Mouse (Mus musculus) MEL (cell line): Measurements from ENCODE around the gene Itpr2. TPM values are rescaled to one million over a fixed set of nuclear protein-coding genes. Genes with fewer than 3 reads are reported as not detected.

Source experiments
- DNase-seq: peaks from one replicate; pipeline ENCODE4 v3.0.0; 2011; ENCODE audit warnings: low read depth, low spot score
- H3K27ac ChIP-seq: 2 replicates; pipeline ENCODE4 v1.5.1; 2012; ENCODE audit warnings: low read depth, mild to moderate bottlenecking, control low read depth, low read length, moderate library complexity; ENCODE audit not compliant: control insufficient read depth
- H3K27me3 ChIP-seq, 2 experiments: fragments of 150-350 bp in 1 of 2; sonication (generic) in 1 of 2; 2 replicates each; pipeline ENCODE4 v1.6.1; 2012; ENCODE audit warnings: low read length in 2 of 2, mild to moderate bottlenecking in 2 of 2, improper control_type of control experiment in 1 of 2, moderate library complexity in 1 of 2; ENCODE audit not compliant: insufficient read depth in 2 of 2, control insufficient read depth in 1 of 2
- H3K36me3 ChIP-seq, 2 experiments: 2 replicates each; pipeline ENCODE4 v1.6.1; 2012 to 2014; ENCODE audit warnings: low read length in 2 of 2, improper control_type of control experiment in 1 of 2, inconsistent platforms in 1 of 2, mild to moderate bottlenecking in 1 of 2; ENCODE audit not compliant: insufficient read depth in 2 of 2, control insufficient read depth in 1 of 2
- H3K4me1 ChIP-seq, 2 experiments: fragments of 150-350 bp in 1 of 2; sonication (generic) in 1 of 2; 2 replicates each; pipeline ENCODE4 v1.6.1; 2012; ENCODE audit warnings: low read length in 2 of 2, improper control_type of control experiment in 1 of 2, mild to moderate bottlenecking in 1 of 2; ENCODE audit not compliant: insufficient read depth in 2 of 2, control insufficient read depth in 1 of 2
- H3K4me3 ChIP-seq, 2 experiments: fragments of 150-350 bp in 1 of 2; sonication (generic) in 1 of 2; 2 replicates each; pipeline ENCODE4 v1.5.1; 2012; ENCODE audit warnings: low read depth in 2 of 2, low read length in 2 of 2, mild to moderate bottlenecking in 2 of 2, moderate library complexity in 2 of 2, control low read depth in 1 of 2, improper control_type of control experiment in 1 of 2; ENCODE audit not compliant: control insufficient read depth in 1 of 2, insufficient read depth in 1 of 2
- H3K79me2 ChIP-seq: 2 replicates; pipeline ENCODE4 v1.6.1; 2012; ENCODE audit warnings: mild to moderate bottlenecking, low read length, moderate library complexity; ENCODE audit not compliant: control insufficient read depth, poor library complexity, insufficient read depth
- H3K9ac ChIP-seq: 2 replicates; pipeline ENCODE4 v1.6.1; 2012; ENCODE audit warnings: low read depth, mild to moderate bottlenecking, control low read depth, low read length, moderate library complexity; ENCODE audit not compliant: control insufficient read depth, poor library complexity, severe bottlenecking
- H3K9me3 ChIP-seq: fragments of 150-350 bp; sonication (generic); replicated peaks from 2 replicates; pipeline ENCODE4 v1.6.1; 2012; ENCODE audit warnings: mild to moderate bottlenecking, low read length, improper control_type of control experiment, moderate library complexity; ENCODE audit not compliant: insufficient read depth
- CHD2 ChIP-seq: IDR thresholded peaks from 2 replicates; pipeline ENCODE4 v1.6.1; 2011; ENCODE audit warnings: low read length, improper control_type of control experiment
- CTCF ChIP-seq, 3 experiments: IDR thresholded peaks in 2 of 3; conservative IDR thresholded peaks in 1 of 3; 2 replicates each; pipeline ENCODE4 v1.5.1; 2011 to 2012; ENCODE audit warnings: low read length in 3 of 3, low read depth in 2 of 3, mild to moderate bottlenecking in 2 of 3, improper control_type of control experiment in 1 of 3, inconsistent platforms in 1 of 3, mixed read lengths in 1 of 3, moderate library complexity in 1 of 3; ENCODE audit not compliant: control insufficient read depth in 1 of 3, insufficient read depth in 1 of 3, poor library complexity in 1 of 3, severe bottlenecking in 1 of 3
- E2F4 ChIP-seq: IDR thresholded peaks from 2 replicates; pipeline ENCODE4 v1.6.1; 2011; ENCODE audit warnings: low read depth, low read length, improper control_type of control experiment, borderline replicate concordance
- EP300 ChIP-seq, 2 experiments: IDR thresholded peaks; 2 replicates each; pipeline ENCODE4 v1.6.1; 2011; ENCODE audit warnings: improper control_type of control experiment in 2 of 2, low read length in 2 of 2, low read depth in 1 of 2, mild to moderate bottlenecking in 1 of 2
- HCFC1 ChIP-seq: IDR thresholded peaks from 2 replicates; pipeline ENCODE4 v1.6.1; 2012; ENCODE audit warnings: low read depth, mild to moderate bottlenecking, inconsistent platforms, low read length, improper control_type of control experiment, moderate library complexity
- JUND ChIP-seq: IDR thresholded peaks from 2 replicates; pipeline ENCODE4 v1.6.1; 2011; ENCODE audit warnings: low read depth, mild to moderate bottlenecking, improper control_type of control experiment, low read length
- NRF1 ChIP-seq: IDR thresholded peaks from 2 replicates; pipeline ENCODE4 v1.6.1; 2014; ENCODE audit warnings: low read depth, mild to moderate bottlenecking, inconsistent platforms, low read length, improper control_type of control experiment, moderate library complexity; ENCODE audit not compliant: poor library complexity, insufficient read depth, severe bottlenecking
- POLR2AphosphoS5 ChIP-seq: IDR thresholded peaks from 2 replicates; pipeline ENCODE4 v1.6.1; 2012; ENCODE audit warnings: low read depth, borderline replicate concordance, mild to moderate bottlenecking, inconsistent platforms, low read length, moderate library complexity, mixed read lengths
- RAD21 ChIP-seq: IDR thresholded peaks from 2 replicates; pipeline ENCODE4 v1.6.1; 2011; ENCODE audit warnings: mild to moderate bottlenecking, low read depth, low read length, improper control_type of control experiment
- RCOR1 ChIP-seq: IDR thresholded peaks from 2 replicates; pipeline ENCODE4 v1.6.1; 2012; ENCODE audit warnings: low read depth, mild to moderate bottlenecking, inconsistent platforms, low read length, improper control_type of control experiment
- SMC3 ChIP-seq: IDR thresholded peaks from 2 replicates; pipeline ENCODE4 v1.6.1; 2011; ENCODE audit warnings: low read depth, low read length, improper control_type of control experiment
- TCF12 ChIP-seq: IDR thresholded peaks from 2 replicates; pipeline ENCODE4 v1.6.1; 2014; ENCODE audit warnings: low read depth, mild to moderate bottlenecking, inconsistent platforms, low read length, improper control_type of control experiment, moderate library complexity
- UBTF ChIP-seq: IDR thresholded peaks from 2 replicates; pipeline ENCODE4 v1.6.1; 2012; ENCODE audit warnings: low read depth, mild to moderate bottlenecking, inconsistent platforms, low read length, improper control_type of control experiment, moderate library complexity, borderline replicate concordance; ENCODE audit not compliant: insufficient read depth
- USF1 ChIP-seq: IDR thresholded peaks from 2 replicates; pipeline ENCODE4 v1.6.1; 2014; ENCODE audit warnings: low read depth, mild to moderate bottlenecking, inconsistent platforms, low read length, improper control_type of control experiment, moderate library complexity
- ZC3H11A ChIP-seq: IDR thresholded peaks from 2 replicates; pipeline ENCODE4 v1.6.1; 2012; ENCODE audit warnings: low read depth, mild to moderate bottlenecking, inconsistent platforms, low read length, improper control_type of control experiment
- ZNF384 ChIP-seq: IDR thresholded peaks from 2 replicates; pipeline ENCODE4 v1.6.1; 2012; ENCODE audit warnings: low read depth, mild to moderate bottlenecking, inconsistent platforms, low read length, improper control_type of control experiment
- polyA plus RNA-seq, 2 experiments: library from polyadenylated mRNA; stranded (reverse) in 1 of 2; unstranded in 1 of 2; fragments of >175 nt in 1 of 2; fragments of >200 nt in 1 of 2; gene quantifications; 2 replicates each; pipeline versions ENCODE4 v1.2.1 to v1.2.4; 2012; ENCODE audit warnings: low replicate concordance in 2 of 2, low read depth in 1 of 2; ENCODE audit not compliant: insufficient read length in 2 of 2, insufficient read depth in 1 of 2, missing spikeins in 1 of 2
- total RNA-seq: library from RNA; depleted of rRNA; stranded (reverse); fragments of 300-350 nt; gene quantifications from 2 replicates; pipeline ENCODE4 v1.2.3, GENCODE M21; 2012

The Itpr2 gene
- total and polyA plus RNA-seq, 3 experiments = 1.5 to 3.0 TPM; not detected in 1

DNA sequence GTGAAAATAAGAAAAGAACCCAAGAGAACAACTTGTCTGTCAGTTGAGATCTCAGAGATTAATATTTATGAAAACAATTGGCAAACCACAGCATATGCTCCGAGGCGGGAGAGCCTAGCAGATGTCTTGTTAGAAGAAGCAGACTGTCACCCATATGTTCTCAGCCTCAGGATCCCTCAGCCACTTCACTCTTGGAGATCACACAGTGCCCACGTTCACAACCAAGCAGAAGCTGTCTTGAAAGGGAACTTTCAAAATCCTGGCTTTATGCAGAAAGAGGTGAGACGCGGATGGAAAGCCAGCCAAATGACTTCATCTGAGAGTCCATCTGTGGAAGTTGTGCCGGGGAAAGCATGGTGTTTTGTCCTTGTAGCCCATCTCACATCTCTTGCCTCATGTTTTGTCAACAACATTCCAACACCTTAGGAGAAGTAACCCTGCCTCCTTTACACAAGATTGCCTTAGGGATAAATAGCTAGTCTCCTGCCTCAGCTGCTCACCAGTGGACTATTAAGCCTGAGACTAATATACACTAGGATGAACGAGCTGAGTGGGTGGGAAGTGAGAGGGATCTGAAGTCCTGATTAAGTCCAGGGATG is 219.9 kb downstream of the Itpr2 start:
- H3K4me1 ChIP-seq = no peaks in the 10 kb centered on the region
- no peaks in the 10 kb centered on the region for H3K79me2 ChIP-seq
- no peak overlapping the region for H3K27ac ChIP-seq
- no peaks in the 10 kb centered on the region for H3K27me3 ChIP-seq
- no peaks in the 10 kb centered on the region for H3K36me3 ChIP-seq
- no peak overlapping the region for H3K9ac ChIP-seq
- no peak overlapping the region for H3K4me3 ChIP-seq
- no peaks in the 10 kb centered on the region for H3K9me3 ChIP-seq
- TF ChIP-seq RCOR1 (no peak), CHD2 (no peak), NRF1 (no peak), JUND (no peak)
- TF ChIP-seq, all 39 proteins: peak for 0
- DNase-seq = no peak

GRCm38 (mm10) chr6:146281176-146281899 is 220.7 kb downstream of the Itpr2 start:
- Histone ChIP-seq H3K27me3 (no peaks in the 10 kb centered on the region), H3K36me3 (no peaks in the 10 kb centered on the region)
- peak; percentile 35 for DNase-seq

GRCm38 (mm10) chr6:146273256-146273655 is 228.8 kb downstream of the Itpr2 start:
- Histone ChIP-seq H3K4me1 (peaks cover 4% of the 10 kb centered on the region in 2 experiments), H3K9ac (no peak overlapping the region), H3K4me3 (no peak overlapping the region), H3K36me3 (peaks cover 0 to 8% of the 10 kb centered on the region in 2 experiments; a peak in 2 of 4 replicates), H3K9me3 (no peaks in the 10 kb centered on the region), H3K27me3 (no peaks in the 10 kb centered on the region), H3K27ac (no peak overlapping the region), H3K79me2 (no peaks in the 10 kb centered on the region)
- TF ChIP-seq JUND = no peak
- no peak for TF ChIP-seq ZNF384
- no peak for TF ChIP-seq USF1
- no peak for TF ChIP-seq NRF1
- no peak for TF ChIP-seq TCF12
- TF ChIP-seq UBTF = no peak
- no peak for TF ChIP-seq EP300 (IDR thresholded peaks at IDR 0.05; ENCODE audit: low read depth in 1 of 2, low read length in 2 of 2)
- no peak for TF ChIP-seq E2F4
- no peak for TF ChIP-seq ZC3H11A
- no peak for TF ChIP-seq SMC3
- TF ChIP-seq HCFC1 = no peak
- no peak for TF ChIP-seq POLR2AphosphoS5
- DNase-seq = no peak

More at GRCm38 (mm10) chr6:146281176-146281899, 220.7 kb downstream of the Itpr2 start:
- Histone ChIP-seq H3K9me3 (no peaks in the 10 kb centered on the region), H3K79me2 (no peaks in the 10 kb centered on the region), H3K27ac (no peak overlapping the region), H3K4me3 (no peak overlapping the region), H3K4me1 (no peaks in the 10 kb centered on the region), H3K9ac (no peak overlapping the region)
- peak; percentile 64 to 70 (median 68) for TF ChIP-seq CTCF (IDR thresholded peaks at IDR 0.05 in 2 of 3, conservative IDR thresholded peaks at IDR 0.05 in 1 of 3; ENCODE audit: control insufficient read depth in 1 of 3, insufficient read depth in 1 of 3, low read depth in 2 of 3, low read length in 3 of 3, poor library complexity in 1 of 3, severe bottlenecking in 1 of 3)
- no peak for TF ChIP-seq RCOR1
- TF ChIP-seq RAD21 = peak; percentile 21
- peak; percentile 60 for TF ChIP-seq SMC3
